Mouse (Mus musculus) limb, embryonic 10.5 days (tissue): Measurements from ENCODE around the gene Fndc8. TPM values are rescaled to one million over a fixed set of nuclear protein-coding genes. Genes with fewer than 3 reads are reported as not detected.
A peak's percentile ranks its signal among the peaks of the same experiment; 100 is the strongest.

ENCODE experiments used
- DNase-seq: peaks from one replicate; pipeline ENCODE4 v3.0.0-alpha.2; 2017; ENCODE audit warnings: low spot score
- H3K27ac ChIP-seq: fragments of 300-500 bp; sonication (generic); 2 replicates; pipeline ENCODE4 v1.5.1; 2016; ENCODE audit warnings: mild to moderate bottlenecking
- H3K27me3 ChIP-seq: fragments of 300-500 bp; sonication (generic); 2 replicates; pipeline ENCODE4 v1.6.1; 2016; ENCODE audit warnings: low read depth, mild to moderate bottlenecking; ENCODE audit not compliant: poor library complexity, severe bottlenecking
- H3K36me3 ChIP-seq: fragments of 300-500 bp; sonication (generic); 2 replicates; pipeline ENCODE4 v1.6.1; 2016; ENCODE audit warnings: mild to moderate bottlenecking, moderate library complexity
- H3K4me1 ChIP-seq: fragments of 300-500 bp; sonication (generic); 2 replicates; pipeline ENCODE4 v1.6.1; 2016
- H3K4me3 ChIP-seq: fragments of 300-500 bp; sonication (generic); 2 replicates; pipeline ENCODE4 v1.5.1; 2016; ENCODE audit warnings: mild to moderate bottlenecking, moderate library complexity
- H3K9me3 ChIP-seq: fragments of 300-500 bp; sonication (generic); replicated peaks from 2 replicates; pipeline ENCODE4 v1.6.1; 2016; ENCODE audit warnings: mild to moderate bottlenecking
- WGBS: fragments of 180-500 bp; shearing (Covaris S2); methylation state at CpG from one replicate; pipeline ENCODE4 v1.1.7; 2016; 5-methylcytosine and 5-hydroxymethylcytosine counted together
- polyA plus RNA-seq: library from polyadenylated mRNA; unstranded; fragments of >200 nt; fragmentation: Nextera tagmentation; extraction: Ambion mirVana; gene quantifications from 2 replicates; pipeline ENCODE4 v1.2.1, GENCODE M21; 2016

Gene Fndc8
- polyA plus RNA-seq, 1 experiment from 2014 or later, result 0.35 TPM

DNA sequence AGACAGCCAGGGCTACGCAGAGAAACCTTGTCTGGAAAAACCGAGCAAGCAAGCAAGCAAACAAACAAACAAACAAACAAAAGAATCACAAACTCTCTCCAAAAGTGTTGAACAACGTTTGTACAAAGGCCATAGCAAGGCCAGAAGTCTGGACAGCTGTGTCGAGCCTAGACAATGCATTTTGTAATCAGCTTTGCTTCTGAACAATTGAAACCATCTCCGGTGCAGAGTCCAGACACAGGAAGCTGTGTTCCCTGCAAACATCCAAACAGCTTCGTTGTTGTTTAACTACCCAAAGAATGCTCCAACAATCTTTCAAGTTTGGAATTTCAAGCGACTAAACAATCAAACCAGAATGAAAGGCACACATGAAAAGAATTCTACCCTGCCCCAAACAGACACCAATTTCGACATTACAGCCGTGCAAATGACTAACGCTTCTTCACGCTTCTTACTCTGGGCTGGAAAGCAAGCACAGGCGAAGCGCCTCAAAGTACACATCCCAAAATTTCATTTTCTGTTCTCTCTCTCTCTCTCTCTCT is 34.5 kb upstream of the Fndc8 start:
- H3K27me3 ChIP-seq, result no peaks in the 10 kb centered on the region
- 0 out of 2 replicates have a peak, but pooled peaks cover 7% of the 10 kb centered on the region for H3K4me1 ChIP-seq
- no peaks in the 10 kb centered on the region for H3K9me3 ChIP-seq
- H3K27ac ChIP-seq, result no peak overlapping the region
- no peak overlapping the region for H3K4me3 ChIP-seq
- H3K36me3 ChIP-seq, result no peaks in the 10 kb centered on the region
- DNase-seq, result no peak
- WGBS, result 87% methylated on average over 13 of the region's 13 CpGs

GRCm38 (mm10) chr11:82860759-82861158 is 31.2 kb upstream of the Fndc8 start:
- no peaks in the 10 kb centered on the region for H3K27me3 ChIP-seq
- WGBS, result 83% methylated on average over 6 of the region's 6 CpGs

DNA sequence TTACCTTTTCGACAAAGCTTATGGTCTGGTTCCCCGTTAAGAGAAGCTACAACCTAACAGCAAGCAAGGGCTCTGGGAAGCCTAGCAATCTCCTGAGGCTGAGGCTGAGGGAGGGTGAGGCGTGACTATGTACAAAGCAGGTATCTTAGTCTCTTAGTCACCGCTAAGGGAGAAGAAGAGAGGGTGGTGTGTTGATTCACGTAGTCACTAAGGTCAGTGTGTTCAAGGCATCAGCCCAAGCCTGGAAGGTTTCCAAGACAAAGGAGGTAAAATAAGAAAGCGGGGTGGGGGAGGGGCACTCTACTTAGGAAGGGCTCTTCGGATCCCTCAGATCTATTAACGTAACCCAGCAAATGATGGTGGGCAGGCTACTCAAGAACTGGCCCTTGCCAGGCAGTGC is 30.4 kb upstream of the Fndc8 start:
- WGBS, result 77% methylated on average over 8 of the region's 8 CpGs
- Histone ChIP-seq H3K27ac (no peak overlapping the region), H3K9me3 (no peaks in the 10 kb centered on the region), H3K27me3 (no peaks in the 10 kb centered on the region), H3K36me3 (no peaks in the 10 kb centered on the region), H3K4me3 (no peak overlapping the region), H3K4me1 (0 out of 2 replicates have a peak, but pooled peaks cover 4% of the 10 kb centered on the region)
- DNase-seq, result no peak

More at GRCm38 (mm10) chr11:82860759-82861158, 31.2 kb upstream of the Fndc8 start:
- Histone ChIP-seq H3K4me3 (no peak overlapping the region), H3K27ac (no peak overlapping the region), H3K9me3 (no peaks in the 10 kb centered on the region), H3K36me3 (no peaks in the 10 kb centered on the region), H3K4me1 (0 out of 2 replicates have a peak, but pooled peaks cover 4% of the 10 kb centered on the region)
- no peak for DNase-seq

GRCm38 (mm10) chr11:82862638-82863037 is 29.3 kb upstream of the Fndc8 start:
- no peaks in the 10 kb centered on the region for H3K27me3 ChIP-seq
- H3K9me3 ChIP-seq, result no peaks in the 10 kb centered on the region
- 91% methylated on average over 9 of the region's 9 CpGs for WGBS
- 0 out of 2 replicates have a peak, but pooled peaks cover 4% of the 10 kb centered on the region for H3K4me1 ChIP-seq
- no peaks in the 10 kb centered on the region for H3K36me3 ChIP-seq
- DNase-seq, result no peak
- no peak overlapping the region for H3K4me3 ChIP-seq
- no peak overlapping the region for H3K27ac ChIP-seq

DNA sequence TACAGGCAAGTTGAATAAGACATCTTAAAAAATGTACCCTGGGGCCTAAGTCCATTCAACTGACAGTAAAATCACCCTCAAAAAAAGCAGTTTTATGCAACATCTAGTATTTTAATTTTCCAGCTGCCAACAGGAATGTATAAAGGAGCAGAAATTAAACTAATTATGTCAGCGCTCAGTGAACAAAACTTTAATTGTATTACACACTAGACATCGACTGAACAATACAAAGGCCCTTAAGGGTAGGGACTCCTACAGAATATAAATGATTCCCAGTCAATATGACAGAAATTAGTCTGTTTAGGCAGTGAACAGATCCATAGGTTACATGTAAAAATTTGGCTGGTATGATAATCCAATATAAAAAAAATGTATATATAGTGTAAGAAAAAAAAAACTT is 28.9 kb upstream of the Fndc8 start:
- WGBS, result 86% methylated on average over 2 of the region's 2 CpGs
- H3K9me3 ChIP-seq, result no peaks in the 10 kb centered on the region
- no peaks in the 10 kb centered on the region for H3K36me3 ChIP-seq
- H3K4me3 ChIP-seq, result no peak overlapping the region
- H3K4me1 ChIP-seq, result 0 out of 2 replicates have a peak, but pooled peaks cover 4% of the 10 kb centered on the region
- H3K27ac ChIP-seq, result no peak overlapping the region
- no peaks in the 10 kb centered on the region for H3K27me3 ChIP-seq
- no peak for DNase-seq

DNA sequence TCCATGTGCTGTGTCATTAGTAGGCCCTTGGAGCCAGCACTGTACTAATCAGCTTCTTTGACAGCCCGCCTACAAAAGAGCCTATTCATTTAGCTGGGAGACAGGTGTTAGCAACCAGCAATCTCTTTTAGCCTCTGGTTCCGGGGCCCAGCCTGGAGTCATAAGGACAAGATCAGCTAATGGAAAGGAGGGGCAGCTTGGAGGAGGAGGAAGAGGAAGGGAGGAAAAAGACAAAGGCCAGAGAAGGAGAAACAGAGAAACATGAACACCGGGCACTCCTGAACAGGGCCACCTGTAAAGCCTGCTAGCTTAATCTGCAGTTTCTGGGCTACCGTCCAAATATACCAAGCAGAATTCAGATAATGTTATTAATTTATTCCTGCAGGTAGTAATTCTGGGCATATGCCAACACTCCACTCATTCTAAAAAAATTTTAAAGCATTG is 28.4 kb upstream of the Fndc8 start:
- Histone ChIP-seq H3K27me3 (no peaks in the 10 kb centered on the region), H3K27ac (no peak overlapping the region)

DNA sequence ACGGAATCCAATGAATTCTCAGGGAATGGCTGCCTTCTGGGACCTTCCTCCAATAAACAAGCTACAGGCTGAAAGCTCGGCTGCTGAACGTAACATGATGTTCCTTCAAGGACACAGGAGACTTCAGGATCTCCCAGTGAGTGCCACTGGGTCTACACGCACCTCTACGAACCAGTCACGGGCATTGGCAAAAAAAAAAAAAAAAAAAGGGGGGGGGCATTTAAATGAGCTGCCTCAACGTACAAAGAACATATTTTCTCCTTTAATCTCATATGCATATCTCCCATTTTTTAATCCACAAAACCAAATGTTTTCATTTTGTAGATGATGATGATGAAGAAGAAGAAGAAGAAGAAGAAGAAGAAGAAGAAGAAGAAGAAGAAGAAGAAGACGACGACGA is 26.0 kb upstream of the Fndc8 start:
- 87% methylated on average over 10 of the region's 10 CpGs for WGBS
- no peak for DNase-seq
- Histone ChIP-seq H3K9me3 (no peaks in the 10 kb centered on the region), H3K4me3 (no peak overlapping the region), H3K27me3 (no peaks in the 10 kb centered on the region), H3K27ac (no peak overlapping the region), H3K36me3 (no peaks in the 10 kb centered on the region), H3K4me1 (peaks cover 15% of the 10 kb centered on the region)

More for the DNA sequence above, 28.4 kb upstream of the Fndc8 start:
- H3K4me1 ChIP-seq, result 0 out of 2 replicates have a peak, but pooled peaks cover 4% of the 10 kb centered on the region
- H3K9me3 ChIP-seq, result no peaks in the 10 kb centered on the region
- no peak for DNase-seq
- H3K4me3 ChIP-seq, result no peak overlapping the region
- no peaks in the 10 kb centered on the region for H3K36me3 ChIP-seq
- WGBS, result 74% methylated on average over 4 of the region's 4 CpGs

GRCm38 (mm10) chr11:82866850-82867564 is 24.9 kb upstream of the Fndc8 start:
- Histone ChIP-seq H3K27me3 (no peaks in the 10 kb centered on the region), H3K9me3 (no peaks in the 10 kb centered on the region), H3K36me3 (no peaks in the 10 kb centered on the region), H3K4me1 (peaks cover 13% of the 10 kb centered on the region), H3K4me3 (no peak overlapping the region), H3K27ac (no peak overlapping the region)
- 37% methylated on average over 7 of the region's 7 CpGs for WGBS
- DNase-seq, result no peak

DNA sequence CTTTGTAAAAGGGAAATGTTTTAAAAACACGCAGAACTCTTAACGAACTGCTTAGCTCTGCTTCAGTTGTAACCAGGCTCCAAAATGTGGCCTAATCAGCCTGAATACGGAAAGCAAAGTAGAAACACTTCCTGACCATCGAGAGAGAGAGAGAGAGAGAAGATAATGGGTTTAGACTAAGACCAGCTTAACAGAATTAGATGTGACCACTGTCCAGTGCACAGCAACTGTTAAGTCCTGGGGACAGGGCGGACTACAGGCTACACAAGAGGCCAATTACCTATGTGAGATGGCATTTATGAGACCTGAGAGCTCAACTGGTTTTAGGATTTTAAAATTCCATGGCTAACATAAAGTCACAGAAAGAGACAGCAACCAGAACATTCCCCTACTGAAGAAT is 24.0 kb upstream of the Fndc8 start:
- Histone ChIP-seq H3K27ac (no peak overlapping the region), H3K4me1 (peaks cover 13% of the 10 kb centered on the region), H3K36me3 (no peaks in the 10 kb centered on the region), H3K4me3 (no peak overlapping the region), H3K9me3 (no peaks in the 10 kb centered on the region), H3K27me3 (no peaks in the 10 kb centered on the region)
- WGBS, result 77% methylated on average over 5 of the region's 5 CpGs
- no peak for DNase-seq

DNA sequence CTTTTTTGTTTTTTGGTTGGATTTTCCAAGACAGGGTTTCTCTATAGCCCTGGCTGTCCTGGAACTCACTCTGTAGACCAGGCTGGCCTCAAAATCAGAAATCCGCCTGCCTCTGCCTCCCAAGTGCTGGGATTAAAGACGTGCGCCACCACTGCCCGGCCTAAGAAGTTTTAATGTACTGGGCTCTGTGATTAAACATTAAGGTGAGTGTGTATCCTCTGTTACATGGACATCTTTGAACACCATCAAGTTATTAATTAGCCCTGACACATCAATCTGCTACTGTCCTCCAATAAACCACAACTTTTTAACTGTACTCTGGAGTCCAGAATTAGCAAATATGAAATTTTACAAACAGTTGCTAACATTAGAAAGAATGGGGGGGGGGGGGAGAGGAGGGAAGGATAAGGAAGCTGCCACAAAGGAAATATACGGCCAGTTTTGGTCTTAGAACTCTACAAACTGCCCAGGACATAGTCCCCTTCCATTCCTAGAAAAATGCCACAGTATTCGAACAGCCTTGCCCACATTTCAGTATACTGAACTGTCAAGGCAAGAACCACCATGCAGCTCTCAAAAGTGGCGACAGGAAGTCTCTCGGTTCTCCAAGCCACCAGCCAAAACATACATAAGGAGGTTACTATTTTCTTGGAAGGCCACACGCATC is 22.3 kb upstream of the Fndc8 start:
- Histone ChIP-seq H3K36me3 (no peaks in the 10 kb centered on the region), H3K27me3 (no peaks in the 10 kb centered on the region), H3K4me1 (peaks cover 13% of the 10 kb centered on the region), H3K9me3 (no peaks in the 10 kb centered on the region), H3K4me3 (peak overlapping the region; percentile 90), H3K27ac (no peak overlapping the region)
- DNase-seq, result no peak
- WGBS, result 73% methylated on average over 9 of the region's 9 CpGs

DNA sequence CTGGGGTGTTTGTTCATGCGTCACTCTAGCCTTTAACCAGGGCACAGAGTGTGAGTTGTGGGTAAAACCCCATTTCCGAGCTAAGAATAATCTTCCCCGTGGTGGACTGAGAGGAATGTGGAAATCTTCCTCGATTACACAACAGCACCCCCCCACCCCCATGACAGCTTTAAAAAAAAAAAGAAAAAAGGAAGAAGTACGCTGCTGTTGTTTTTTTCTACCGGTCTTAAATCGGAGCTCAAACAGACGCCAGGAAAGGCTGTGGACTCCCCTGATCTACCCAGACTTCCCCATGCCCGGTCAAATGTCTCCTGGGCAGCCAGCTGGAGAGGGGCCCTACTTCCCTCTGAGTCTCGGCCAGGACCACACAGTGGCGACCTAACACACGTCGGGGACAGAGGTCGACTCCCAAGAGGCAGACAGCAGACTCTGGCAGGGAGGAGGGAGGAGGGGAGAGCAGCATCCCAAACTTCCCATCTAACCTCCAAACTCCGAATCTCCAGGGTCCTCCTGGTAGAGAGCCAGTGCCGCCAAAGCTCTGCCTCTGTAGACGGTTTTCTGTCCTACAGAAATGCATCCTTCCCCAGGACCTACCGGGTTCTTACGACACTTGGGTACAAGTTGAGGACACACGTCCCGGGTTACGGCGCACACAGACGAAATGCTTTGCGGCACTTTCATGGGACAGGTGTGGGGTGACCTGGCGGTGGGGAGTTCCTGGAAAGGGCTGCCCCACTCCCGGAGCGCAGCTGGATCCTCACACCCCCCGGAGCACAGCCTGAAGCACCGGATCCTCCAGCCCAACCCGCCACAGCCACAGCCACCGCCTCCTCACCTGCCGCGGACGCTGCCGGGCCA is 21.5 kb upstream of the Fndc8 start:
- Histone ChIP-seq H3K9me3 (no peaks in the 10 kb centered on the region), H3K4me3 (peak overlapping the region; percentile 90), H3K4me1 (peaks cover 13% of the 10 kb centered on the region), H3K27me3 (no peaks in the 10 kb centered on the region), H3K36me3 (no peaks in the 10 kb centered on the region), H3K27ac (peak overlapping the region; percentile 86)
- DNase-seq, result peak; percentile 46
- 6% methylated on average over 36 of the region's 36 CpGs for WGBS

GRCm38 (mm10) chr11:82871031-82871446 is 20.9 kb upstream of the Fndc8 start, which contains the start of gene Rffl:
Gene Rffl, minus strand, starts transcription at chr11:82871210.
- under 1% methylated on average over 43 of the region's 43 CpGs for WGBS
- no peaks in the 10 kb centered on the region for H3K27me3 ChIP-seq
- H3K4me3 ChIP-seq, result peak within 1 kb of the TSS; percentile 90
- H3K9me3 ChIP-seq, result no peaks in the 10 kb centered on the region
- H3K27ac ChIP-seq, result peak within 1 kb of the TSS; percentile 86
- H3K36me3 ChIP-seq, result no peaks in the 10 kb centered on the region
- peak; percentile 98 for DNase-seq
- H3K4me1 ChIP-seq, result peaks cover 13% of the 10 kb centered on the region
